Comparison of ENCODE assay signal across 16 mouse cellular contexts in the genomic region with DNA sequence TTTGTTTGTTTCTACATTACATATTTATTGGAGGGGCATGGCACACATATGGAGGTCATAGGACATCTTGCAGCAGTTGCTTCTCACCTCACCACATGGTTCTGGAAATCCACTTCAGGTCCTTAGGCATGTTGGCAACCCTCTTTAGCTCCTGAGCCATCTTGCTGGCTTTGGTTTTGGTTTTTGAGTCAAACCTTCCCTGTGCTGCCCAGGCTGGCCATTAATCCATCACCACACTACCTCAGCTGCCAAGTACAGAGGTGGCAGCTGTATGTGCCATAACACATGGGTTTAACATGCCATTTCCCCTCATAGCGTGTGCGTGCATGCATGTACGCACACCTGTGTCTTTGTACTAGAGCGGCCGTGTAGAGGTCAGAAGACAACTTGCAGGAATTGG.
"Had no signal": no experiment of that assay in that cellular context is flagged by ENCODE, and none has a peak within 500 bp of the region (broad histone marks: within the 10 kb centered on the region; RNA-seq: fewer than 3 reads in every experiment).

No protein-coding gene starts in this region.

- DNase-seq: heart, postnatal 10 days; heart, postnatal 14 days; heart, postnatal 36 days; heart, postnatal 4 days; kidney, adult 11 months; kidney, adult 18-20 months; kidney, adult 2 months; kidney, adult 8-10 months; kidney, adult 9 months; kidney, postnatal 10 days; kidney, postnatal 14 days; kidney, postnatal 25 days; kidney, postnatal 36 days; kidney, postnatal 4 days; layer of hippocampus, adult 9-11 months; layer of hippocampus, postnatal 36 days had no signal
